Mouse (Mus musculus) testis, adult 2 months (tissue): ENCODE results near the gene Rab20.

ENCODE experiments used
- CTCF ChIP-seq: fragments of 200-500 bp; IDR thresholded peaks from 2 replicates; pipeline ENCODE4 v1.5.1; 2012; ENCODE audit warnings: low read depth, mild to moderate bottlenecking, inconsistent platforms, low read length, moderate library complexity; ENCODE audit not compliant: control insufficient read depth, insufficient read depth, insufficient replicate concordance
- POLR2A ChIP-seq: fragments of 200-500 bp; IDR thresholded peaks from 2 replicates; pipeline ENCODE4 v1.6.1; 2012; ENCODE audit warnings: low read depth, mild to moderate bottlenecking, inconsistent platforms, low read length, moderate library complexity; ENCODE audit not compliant: control insufficient read depth

DNA sequence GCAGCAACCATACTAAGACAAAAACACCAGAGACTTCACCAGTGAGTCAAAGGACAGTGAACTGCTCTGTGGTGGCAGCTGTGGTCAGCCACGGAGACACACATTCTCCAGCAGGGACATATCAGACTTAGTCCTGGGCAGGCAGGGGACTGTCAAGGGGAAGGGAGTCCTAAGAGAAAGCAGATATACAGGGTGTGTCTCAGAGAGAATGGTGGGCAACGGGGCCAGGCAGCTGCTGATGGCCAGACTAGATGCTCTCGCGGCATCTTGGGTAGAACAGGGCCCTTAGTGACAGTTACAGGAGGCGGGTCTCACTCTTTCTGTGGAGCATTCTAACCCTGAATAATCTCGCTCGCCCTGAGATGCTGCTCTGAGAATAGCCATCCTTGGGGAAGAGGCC lies 34.3 kb downstream of the Rab20 start:
- TF ChIP-seq CTCF (no peak), POLR2A (no peak)
